Mouse (Mus musculus) liver, embryonic 15.5 days (tissue): ENCODE data around the gene Mphosph8. TPM values are rescaled to one million over a fixed set of nuclear protein-coding genes. Genes with fewer than 3 reads are reported as not detected.

Experiments used
- ATAC-seq: fragments of 200-750 bp; cut with Nextera tagmentation; 2 replicates; pipeline ENCODE4 v1.8.0; 2017; ENCODE audit warnings: moderate number of reproducible peaks, mild to moderate bottlenecking, moderate library complexity; ENCODE audit not compliant: insufficient read depth
- H3K27ac ChIP-seq: fragments of 300-500 bp; sonication (generic); replicated peaks from 2 replicates; pipeline ENCODE4 v1.5.1; 2015; ENCODE audit warnings: mild to moderate bottlenecking, inconsistent platforms
- H3K27me3 ChIP-seq: fragments of 300-500 bp; sonication (generic); 2 replicates; pipeline ENCODE4 v1.6.1; 2015; ENCODE audit warnings: mild to moderate bottlenecking, inconsistent platforms
- H3K36me3 ChIP-seq: fragments of 300-500 bp; sonication (generic); replicated peaks from 2 replicates; pipeline ENCODE4 v1.6.1; 2015; ENCODE audit warnings: moderate library complexity, mild to moderate bottlenecking, inconsistent platforms
- H3K4me1 ChIP-seq: fragments of 300-500 bp; sonication (generic); replicated peaks from 2 replicates; pipeline ENCODE4 v1.6.1; 2015; ENCODE audit warnings: inconsistent platforms
- H3K4me2 ChIP-seq: fragments of 300-500 bp; sonication (generic); 2 replicates; pipeline ENCODE4 v1.6.1; 2015; ENCODE audit warnings: moderate library complexity, mild to moderate bottlenecking, inconsistent platforms
- H3K4me3 ChIP-seq: fragments of 300-500 bp; sonication (generic); replicated peaks from 2 replicates; pipeline ENCODE4 v1.5.1; 2015; ENCODE audit warnings: mild to moderate bottlenecking, inconsistent platforms
- H3K9ac ChIP-seq: fragments of 300-500 bp; sonication (generic); 2 replicates; pipeline ENCODE4 v1.6.1; 2015; ENCODE audit warnings: moderate library complexity, mild to moderate bottlenecking, inconsistent platforms
- H3K9me3 ChIP-seq: fragments of 300-500 bp; sonication (generic); replicated peaks from 2 replicates; pipeline ENCODE4 v1.6.1; 2016; ENCODE audit warnings: inconsistent platforms
- WGBS: fragments of 180-500 bp; shearing (Covaris S2); methylation state at CpG from one replicate; pipeline ENCODE4 v1.1.7; 2015; ENCODE audit warnings: mixed read lengths; ENCODE audit not compliant: insufficient replicate concordance; 5-methylcytosine and 5-hydroxymethylcytosine counted together
- polyA plus RNA-seq: library from polyadenylated mRNA; unstranded; fragments of >200 nt; fragmentation: Nextera tagmentation; extraction: Ambion mirVana; gene quantifications from 2 replicates; pipeline ENCODE4 v1.2.1, GENCODE M21; 2015

Gene Mphosph8
- polyA plus RNA-seq = 6.3 and 9.3 TPM in 2 replicates

DNA sequence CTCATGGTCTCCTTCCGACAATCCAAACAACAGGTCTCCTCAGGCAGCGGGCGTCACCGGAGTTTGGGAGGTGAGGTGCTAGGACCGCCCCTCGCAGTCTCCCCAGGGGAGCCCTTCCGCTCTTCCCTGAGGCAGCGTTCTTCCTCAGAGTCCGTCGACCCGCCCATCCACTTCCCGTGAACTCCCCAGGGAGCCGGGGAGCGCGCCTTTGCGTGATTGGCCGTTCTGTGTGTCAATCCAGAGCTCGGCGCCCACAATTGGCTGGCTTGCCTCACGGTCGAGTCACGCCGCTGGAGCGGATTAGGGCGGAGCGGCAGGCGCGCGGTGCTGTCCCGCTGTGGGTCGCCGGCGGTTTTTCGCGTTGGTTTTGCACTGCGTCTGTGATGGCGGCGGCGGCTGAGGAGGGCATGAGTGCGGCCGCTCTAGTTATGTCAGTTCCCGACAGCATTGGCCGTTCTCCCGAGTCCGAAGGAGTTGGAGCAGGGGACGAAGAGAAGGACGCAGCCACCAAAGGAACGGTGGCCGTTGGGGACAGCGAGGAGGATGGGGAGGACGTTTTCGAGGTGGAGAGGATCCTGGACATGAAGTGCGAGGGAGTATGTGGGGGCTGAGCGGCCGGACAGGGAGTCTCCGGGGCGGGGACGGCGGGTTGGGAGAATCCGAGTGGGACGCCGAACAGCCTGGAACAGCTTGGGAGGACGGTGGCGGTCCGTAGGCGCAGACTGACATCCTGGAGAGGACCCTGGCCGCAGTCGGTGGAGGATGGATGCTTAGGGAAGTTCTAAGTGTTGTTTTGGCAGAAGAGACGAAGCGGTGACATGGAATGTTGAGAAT is at the start of gene Mphosph8:
Mphosph8 (plus strand) TSS at position 280 of the 834 bp plus-strand sequence.
- Histone ChIP-seq H3K36me3 (peaks cover 11% of the 10 kb centered on the region), H3K4me2 (peak within 1 kb of the TSS; percentile 88), H3K27me3 (no peaks in the 10 kb centered on the region), H3K4me1 (peaks cover 25% of the 10 kb centered on the region), H3K4me3 (peak within 1 kb of the TSS; percentile 94), H3K27ac (peak within 1 kb of the TSS; percentile 85), H3K9ac (peak within 1 kb of the TSS; percentile 88), H3K9me3 (no peaks in the 10 kb centered on the region)
- under 1% methylated on average over 70 of the region's 70 CpGs for WGBS
- ATAC-seq = peak; percentile 100

DNA sequence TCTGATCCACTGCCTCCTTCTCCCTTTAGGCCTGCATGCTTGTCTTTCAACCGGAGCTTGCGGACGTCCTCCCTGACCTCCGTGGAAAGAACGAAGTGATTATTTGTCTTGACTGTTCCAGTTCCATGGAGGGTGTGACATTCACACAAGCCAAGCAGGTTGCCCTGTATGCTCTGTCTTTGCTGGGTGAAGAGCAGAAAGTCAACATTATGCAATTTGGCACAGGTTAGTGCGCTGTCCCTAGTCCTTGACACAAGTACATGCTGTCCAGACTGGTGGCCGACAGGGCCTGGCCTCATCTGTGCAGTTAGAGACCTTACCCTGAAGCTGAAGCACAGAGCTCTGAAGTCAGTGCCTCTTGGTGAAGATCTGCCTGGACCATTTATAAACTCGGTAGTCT is 47.6 kb upstream of the Mphosph8 start:
- H3K9me3 ChIP-seq = no peaks in the 10 kb centered on the region
- H3K4me2 ChIP-seq = 0 out of 2 replicates have a peak overlapping the region, but pooled peaks have one; percentile 10
- H3K4me3 ChIP-seq = no peak overlapping the region
- peak; percentile 92 for ATAC-seq
- no peak overlapping the region for H3K9ac ChIP-seq
- peak overlapping the region; percentile 65 for H3K27ac ChIP-seq
- H3K27me3 ChIP-seq = no peaks in the 10 kb centered on the region
- no peaks in the 10 kb centered on the region for H3K4me1 ChIP-seq
- 67% methylated on average over 8 of the region's 8 CpGs for WGBS
- 0 out of 2 replicates have a peak, but pooled peaks cover 3% of the 10 kb centered on the region for H3K36me3 ChIP-seq

DNA sequence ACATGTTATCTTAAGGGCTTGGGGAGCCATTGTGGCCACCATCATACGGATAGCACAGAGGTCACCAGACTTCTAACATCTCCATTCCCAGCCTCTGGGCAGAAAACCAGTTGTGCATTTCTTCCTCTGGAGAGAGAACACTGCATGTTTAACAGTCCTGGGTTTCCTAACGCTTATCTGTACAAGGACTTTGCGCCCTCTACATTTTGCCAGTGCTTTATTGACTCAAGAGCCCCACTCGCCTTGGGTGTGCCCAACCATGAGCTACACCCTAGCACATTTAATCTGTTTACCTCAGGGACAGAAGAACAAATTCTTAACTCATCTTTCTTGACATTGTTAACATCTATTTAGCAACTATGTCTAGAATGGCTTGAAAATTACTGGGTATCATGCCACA is 41.8 kb upstream of the Mphosph8 start:
- 0 out of 2 replicates have a peak, but pooled peaks have one; percentile 40 for ATAC-seq
- no peak overlapping the region for H3K9ac ChIP-seq
- 75% methylated on average over 4 of the region's 4 CpGs for WGBS
- no peak overlapping the region for H3K27ac ChIP-seq
- no peak overlapping the region for H3K4me3 ChIP-seq
- no peak overlapping the region for H3K4me2 ChIP-seq
- H3K27me3 ChIP-seq = no peaks in the 10 kb centered on the region
- H3K36me3 ChIP-seq = peaks cover 8% of the 10 kb centered on the region; the same call in 1 of the 2 replicates
- no peaks in the 10 kb centered on the region for H3K4me1 ChIP-seq
- no peaks in the 10 kb centered on the region for H3K9me3 ChIP-seq

DNA sequence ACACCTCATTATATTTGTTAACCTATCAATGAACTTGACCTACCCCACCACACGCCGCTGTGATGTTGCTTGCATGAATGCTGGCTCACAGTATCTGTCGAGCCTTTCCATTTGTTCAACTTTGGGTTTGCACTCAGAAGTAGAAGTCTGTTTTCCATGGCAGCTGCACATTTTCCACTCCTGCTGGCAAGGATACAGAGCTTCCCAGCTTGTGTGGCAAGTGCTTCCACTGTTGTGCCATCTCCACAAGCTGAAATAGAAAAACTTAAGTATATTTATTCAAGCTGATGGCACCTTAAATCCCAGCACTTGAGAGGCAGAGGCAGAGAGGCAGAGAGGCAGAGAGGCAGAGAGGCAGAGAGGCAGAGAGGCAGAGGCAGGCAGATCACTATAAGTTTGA is 39.7 kb upstream of the Mphosph8 start:
- no peaks in the 10 kb centered on the region for H3K4me1 ChIP-seq
- H3K4me3 ChIP-seq = no peak overlapping the region
- no peak for ATAC-seq
- H3K27me3 ChIP-seq = no peaks in the 10 kb centered on the region
- H3K36me3 ChIP-seq = peaks cover 5% of the 10 kb centered on the region; the same call in 1 of the 2 replicates
- H3K4me2 ChIP-seq = no peak overlapping the region
- H3K9me3 ChIP-seq = no peaks in the 10 kb centered on the region
- H3K9ac ChIP-seq = no peak overlapping the region
- WGBS = 76% methylated on average over 3 of the region's 3 CpGs
- no peak overlapping the region for H3K27ac ChIP-seq

DNA sequence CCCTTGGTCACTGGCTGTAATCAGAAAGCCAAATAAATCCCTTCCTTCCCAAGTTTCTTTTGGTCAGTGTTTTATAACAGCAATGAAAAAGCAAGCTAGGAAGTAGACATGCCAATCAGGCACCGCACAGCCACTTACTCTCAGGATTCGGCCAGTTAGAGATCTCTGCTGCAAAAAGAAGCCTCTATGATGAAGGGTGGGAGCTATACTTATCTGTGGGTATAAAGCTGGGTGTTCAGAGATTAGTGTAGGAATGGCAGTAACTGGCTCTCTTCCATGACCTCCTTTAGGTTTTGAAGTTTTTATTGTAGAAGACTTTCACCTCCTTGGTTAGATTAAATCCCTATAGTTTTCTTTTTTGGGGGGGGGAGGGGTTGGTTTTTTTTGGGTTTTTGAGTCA is 36.9 kb upstream of the Mphosph8 start:
- no peak overlapping the region for H3K9ac ChIP-seq
- no peak overlapping the region for H3K4me3 ChIP-seq
- no peak overlapping the region for H3K4me2 ChIP-seq
- no peaks in the 10 kb centered on the region for H3K27me3 ChIP-seq
- WGBS = 53% methylated on average over 2 of the region's 2 CpGs
- no peak overlapping the region for H3K27ac ChIP-seq
- H3K4me1 ChIP-seq = no peaks in the 10 kb centered on the region
- H3K9me3 ChIP-seq = no peaks in the 10 kb centered on the region
- H3K36me3 ChIP-seq = peaks cover 6% of the 10 kb centered on the region; the same call in 1 of the 2 replicates
- no peak for ATAC-seq

DNA sequence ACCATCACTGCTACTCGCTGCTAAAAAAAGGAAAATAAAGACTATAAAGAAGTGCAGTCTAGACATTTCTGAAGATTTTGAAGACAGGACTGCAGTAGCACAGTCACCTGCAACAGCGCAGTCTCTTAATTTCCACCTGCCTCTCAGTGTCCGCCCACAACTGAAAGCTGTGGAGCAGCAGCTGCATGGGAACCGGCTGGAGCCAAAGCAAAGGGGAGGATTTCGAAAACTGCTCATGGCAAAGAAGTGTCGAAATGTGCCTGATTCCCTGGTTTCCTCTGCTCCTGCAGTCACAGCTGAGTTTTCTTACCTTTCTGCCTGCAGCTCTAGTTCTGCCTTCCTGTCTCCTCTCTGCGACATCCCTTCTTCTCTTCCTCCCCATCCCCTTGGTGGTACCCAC is 20.8 kb upstream of the Mphosph8 start:
- no peaks in the 10 kb centered on the region for H3K4me1 ChIP-seq
- WGBS = 72% methylated on average over 7 of the region's 7 CpGs
- H3K4me3 ChIP-seq = no peak overlapping the region
- ATAC-seq = no peak
- H3K36me3 ChIP-seq = peaks cover 5% of the 10 kb centered on the region; the same call in 1 of the 2 replicates
- H3K9ac ChIP-seq = no peak overlapping the region
- H3K4me2 ChIP-seq = no peak overlapping the region
- H3K27me3 ChIP-seq = no peaks in the 10 kb centered on the region
- no peak overlapping the region for H3K27ac ChIP-seq
- no peaks in the 10 kb centered on the region for H3K9me3 ChIP-seq

DNA sequence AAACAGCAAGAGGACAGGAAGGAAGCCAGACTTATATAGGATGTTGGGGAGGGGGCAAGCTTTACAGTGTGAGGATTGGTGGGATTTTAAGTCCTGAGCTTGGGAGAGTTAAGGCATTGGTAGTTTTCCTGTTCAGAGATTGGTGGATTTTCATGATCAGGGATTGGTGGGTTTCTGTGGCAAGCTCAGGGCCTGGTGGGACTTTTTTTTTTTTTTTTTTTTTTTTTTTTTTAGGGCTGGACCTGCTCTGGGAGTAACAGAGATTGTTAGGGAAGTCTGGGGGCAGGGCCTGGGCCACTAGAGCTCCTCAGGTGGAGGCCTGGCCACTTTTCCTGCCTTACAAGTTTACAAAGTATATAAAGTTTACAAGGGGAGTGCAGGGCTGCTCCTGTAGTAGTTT is 18.6 kb upstream of the Mphosph8 start:
- no peak overlapping the region for H3K9ac ChIP-seq
- no peaks in the 10 kb centered on the region for H3K4me1 ChIP-seq
- no peak overlapping the region for H3K4me3 ChIP-seq
- H3K4me2 ChIP-seq = no peak overlapping the region
- no peaks in the 10 kb centered on the region for H3K27me3 ChIP-seq
- H3K27ac ChIP-seq = no peak overlapping the region
- peaks cover 20% of the 10 kb centered on the region for H3K36me3 ChIP-seq
- ATAC-seq = no peak
- no peaks in the 10 kb centered on the region for H3K9me3 ChIP-seq

DNA sequence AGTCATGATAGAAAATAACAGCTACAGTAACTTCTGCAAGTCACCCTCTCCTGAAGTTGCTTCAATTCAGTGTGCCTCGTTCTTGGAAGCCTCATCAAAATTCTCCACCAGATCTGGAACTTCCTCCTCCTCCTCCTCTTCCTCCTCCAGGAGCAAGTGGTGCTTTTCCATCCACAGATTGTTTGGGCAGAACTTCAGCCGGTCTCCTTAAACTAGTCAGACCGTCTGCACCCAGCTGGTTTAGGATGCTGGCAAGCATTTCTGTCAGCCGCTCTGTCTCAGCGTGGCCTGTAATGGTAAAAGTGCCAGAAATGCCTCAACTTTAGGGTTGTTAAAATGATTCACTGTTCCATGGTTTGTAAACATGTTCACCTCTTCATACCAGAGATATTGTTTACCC is 2.4 kb upstream of the Mphosph8 start:
- Histone ChIP-seq H3K4me3 (no peak overlapping the region), H3K4me1 (peaks cover 25% of the 10 kb centered on the region), H3K27ac (no peak overlapping the region), H3K27me3 (no peaks in the 10 kb centered on the region), H3K4me2 (no peak overlapping the region), H3K9me3 (no peaks in the 10 kb centered on the region), H3K36me3 (no peaks in the 10 kb centered on the region), H3K9ac (no peak overlapping the region)
- ATAC-seq = no peak
- 67% methylated on average over 5 of the region's 5 CpGs for WGBS

DNA sequence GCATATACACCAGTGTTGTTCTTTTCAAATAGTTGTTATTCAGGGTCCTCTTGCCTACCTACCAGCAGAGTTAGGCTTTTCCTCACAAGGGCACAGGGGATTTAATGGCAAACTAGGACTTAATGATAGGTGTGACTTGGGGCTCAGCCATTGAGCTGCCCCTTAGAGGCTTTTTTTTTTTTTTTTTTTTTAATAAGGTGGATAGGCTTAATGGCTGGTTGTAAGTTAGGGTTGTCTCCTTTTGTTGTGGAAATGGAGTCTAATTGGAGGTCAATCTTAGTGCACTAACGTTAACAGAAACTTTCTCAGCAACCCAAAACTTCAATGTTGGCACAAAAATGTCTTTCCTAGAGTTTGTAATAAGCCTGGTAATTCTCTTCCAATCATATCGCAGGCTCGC is 1.1 kb upstream of the Mphosph8 start:
- Histone ChIP-seq H3K27ac (no peak overlapping the region), H3K9me3 (no peaks in the 10 kb centered on the region), H3K9ac (no peak overlapping the region), H3K4me3 (peak overlapping the region; percentile 94), H3K4me1 (peaks cover 25% of the 10 kb centered on the region), H3K4me2 (peak overlapping the region; percentile 88), H3K27me3 (no peaks in the 10 kb centered on the region), H3K36me3 (peaks cover under 1% of the 10 kb centered on the region; the same call in 1 of the 2 replicates)
- WGBS = 78% methylated on average over 3 of the region's 3 CpGs
- no peak for ATAC-seq

DNA sequence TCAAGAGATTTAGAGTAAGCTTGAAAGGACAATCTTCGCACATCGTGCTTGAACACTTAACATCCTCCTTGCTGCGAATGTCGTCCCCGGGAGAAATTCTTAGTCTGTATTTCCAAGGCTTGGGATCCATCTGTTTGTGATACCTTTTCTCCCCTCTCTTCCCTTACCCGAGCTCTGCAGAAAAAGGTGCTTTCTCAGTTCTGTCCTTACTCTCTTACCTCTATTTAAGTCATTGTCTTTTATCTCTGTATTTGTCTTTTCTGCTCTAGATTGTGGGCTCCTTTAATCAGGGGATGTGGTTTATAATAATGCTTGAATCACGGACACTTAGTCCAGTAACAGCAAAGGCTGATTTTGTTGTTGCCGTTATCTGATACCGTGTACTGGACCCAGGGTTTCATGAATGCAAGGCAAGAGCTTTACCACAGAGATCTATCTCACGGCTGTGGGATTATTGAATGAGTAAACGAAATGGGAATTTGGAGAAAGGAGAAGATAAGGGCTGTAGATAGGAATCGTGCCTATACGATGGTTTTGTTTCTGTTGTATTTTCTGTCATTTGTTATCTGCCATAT is 1.1 kb downstream of the Mphosph8 start:
- peak overlapping the region; percentile 94 for H3K4me3 ChIP-seq
- no peak for ATAC-seq
- under 1% methylated on average over 13 of the region's 13 CpGs for WGBS

DNA sequence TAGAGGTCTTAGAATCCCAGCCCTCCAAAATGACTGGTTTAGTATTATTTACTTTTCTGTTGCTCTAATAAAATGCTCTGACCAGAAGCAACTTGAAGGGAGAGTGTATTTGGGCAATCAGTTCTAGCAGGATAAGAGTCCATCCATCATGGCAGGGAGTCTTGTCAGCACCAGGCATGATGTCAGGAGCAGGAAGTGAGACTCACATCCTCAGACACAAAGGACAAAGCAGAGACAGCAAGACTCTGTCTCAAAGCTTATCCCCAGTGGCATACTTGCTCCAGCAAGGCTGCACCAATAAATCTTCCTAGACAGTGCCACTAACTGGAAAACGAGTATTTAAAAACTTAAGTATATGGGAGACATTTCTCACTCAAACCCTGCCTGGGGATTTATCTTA is 17.4 kb downstream of the Mphosph8 start:
- Histone ChIP-seq H3K9me3 (no peaks in the 10 kb centered on the region), H3K36me3 (peaks cover 69% of the 10 kb centered on the region), H3K27me3 (no peaks in the 10 kb centered on the region), H3K4me1 (no peaks in the 10 kb centered on the region), H3K4me2 (no peak overlapping the region), H3K4me3 (no peak overlapping the region), H3K27ac (no peak overlapping the region), H3K9ac (no peak overlapping the region)
- WGBS = 48% methylated on average over 1 of the region's 1 CpGs
- no peak for ATAC-seq

More for the DNA sequence above, 1.1 kb downstream of the Mphosph8 start:
- Histone ChIP-seq H3K9ac (peak overlapping the region; percentile 88), H3K4me1 (peaks cover 25% of the 10 kb centered on the region), H3K36me3 (peaks cover 12% of the 10 kb centered on the region), H3K27ac (peak overlapping the region; percentile 85), H3K4me2 (peak overlapping the region; percentile 88), H3K9me3 (no peaks in the 10 kb centered on the region), H3K27me3 (no peaks in the 10 kb centered on the region)
